Mouse (Mus musculus) liver, postnatal 0 days (tissue): ENCODE results near the gene Aes. TPM values are rescaled to one million over a fixed set of nuclear protein-coding genes. Genes with fewer than 3 reads are reported as not detected.

Experiments used
- ATAC-seq: fragments of 200-750 bp; cut with Nextera tagmentation; 2 replicates; pipeline ENCODE4 v1.8.0; 2017; ENCODE audit warnings: mild to moderate bottlenecking, moderate library complexity
- DNase-seq: peaks from one replicate; pipeline ENCODE4 v3.0.0-alpha.2; 2016
- H3K27ac ChIP-seq: fragments of 300-500 bp; sonication (generic); 2 replicates; pipeline ENCODE4 v1.5.1; 2014; ENCODE audit warnings: antibody characterized with exemption, moderate library complexity, mild to moderate bottlenecking, low read depth
- H3K27me3 ChIP-seq: fragments of 300-500 bp; sonication (generic); 2 replicates; pipeline ENCODE4 v1.6.1; 2014; ENCODE audit warnings: low read length, control low read depth, mixed read lengths; ENCODE audit not compliant: insufficient read depth
- H3K36me3 ChIP-seq: fragments of 300-500 bp; sonication (generic); replicated peaks from 2 replicates; pipeline ENCODE4 v1.6.1; 2014; ENCODE audit warnings: mild to moderate bottlenecking, control low read depth, low read length, moderate library complexity, mixed read lengths; ENCODE audit not compliant: insufficient read depth
- H3K4me1 ChIP-seq: fragments of 300-500 bp; sonication (generic); 2 replicates; pipeline ENCODE4 v1.6.1; 2014; ENCODE audit warnings: antibody characterized with exemption, mild to moderate bottlenecking, control low read depth; ENCODE audit not compliant: insufficient read depth
- H3K4me2 ChIP-seq: fragments of 300-500 bp; sonication (generic); 2 replicates; pipeline ENCODE4 v1.6.1; 2014; ENCODE audit warnings: low read depth, mild to moderate bottlenecking, low read length, moderate library complexity, mixed read lengths
- H3K4me3 ChIP-seq: fragments of 300-500 bp; sonication (generic); 2 replicates; pipeline ENCODE4 v1.5.1; 2014; ENCODE audit warnings: low read depth, low read length
- H3K9ac ChIP-seq: fragments of 300-500 bp; sonication (generic); replicated peaks from 2 replicates; pipeline ENCODE4 v1.6.1; 2014; ENCODE audit warnings: mild to moderate bottlenecking, moderate library complexity
- H3K9me3 ChIP-seq: fragments of 300-500 bp; sonication (generic); 2 replicates; pipeline ENCODE4 v1.6.1; 2016; ENCODE audit warnings: mild to moderate bottlenecking, control low read depth, low read length, mixed read lengths
- CTCF ChIP-seq: sonication (generic); IDR thresholded peaks from 2 replicates; pipeline ENCODE4 v1.5.1; 2016; ENCODE audit warnings: antibody characterized with exemption, low read depth
- EP300 ChIP-seq: IDR thresholded peaks from 2 replicates; pipeline ENCODE4 v1.6.1; 2016; ENCODE audit warnings: antibody characterized with exemption, low read depth, mild to moderate bottlenecking
- WGBS: fragments of 180-500 bp; shearing (Covaris S2); extraction: QIAGEN DNeasy Blood & Tissue Kit; methylation state at CpG from one replicate; pipeline ENCODE4 v1.1.7; 2014; ENCODE audit not compliant: insufficient replicate concordance; 5-methylcytosine and 5-hydroxymethylcytosine counted together
- polyA plus RNA-seq: library from polyadenylated mRNA; unstranded; fragments of >200 nt; fragmentation: Nextera tagmentation; extraction: Ambion mirVana; gene quantifications from 2 replicates; pipeline ENCODE4 v1.2.1, GENCODE M21; 2015

Aes gene
- polyA plus RNA-seq, 1 experiment from 2014 or later: 256 TPM

- peaks cover 39% of the 10 kb centered on the region for H3K4me1 ChIP-seq
- no peak for ATAC-seq
- peaks cover 10% of the 10 kb centered on the region for H3K27me3 ChIP-seq
- WGBS: 23% methylated on average over 10 of the region's 10 CpGs
- TF ChIP-seq CTCF (no peak), EP300 (no peak)
- H3K36me3 ChIP-seq: no peaks in the 10 kb centered on the region
- peak within 1 kb of the TSS; percentile 56 for H3K4me3 ChIP-seq
- no peaks in the 10 kb centered on the region for H3K9me3 ChIP-seq
- H3K27ac ChIP-seq: no peak within 1 kb of the TSS
- peak within 1 kb of the TSS; percentile 87 for H3K4me2 ChIP-seq
- peak within 1 kb of the TSS; percentile 64 for H3K9ac ChIP-seq
- DNase-seq: no peak
Observed at GRCm38 (mm10) chr10:81574081-81575056, 15.1 kb downstream of the Aes start, which contains the start of gene Tle2. Gene Tle2 (plus strand): TSS chr10:81574561.

GRCm38 (mm10) chr10:81575208-81575631 lies 15.9 kb downstream of the Aes start:
- ATAC-seq: no peak
- H3K27me3 ChIP-seq: peaks cover 10% of the 10 kb centered on the region
- no peak for TF ChIP-seq CTCF
- TF ChIP-seq EP300: no peak

GRCm38 (mm10) chr10:81575695-81576094 lies 16.4 kb downstream of the Aes start:
- Histone ChIP-seq H3K27me3 (peaks cover 13% of the 10 kb centered on the region), H3K27ac (no peak overlapping the region), H3K4me3 (peak overlapping the region; percentile 56), H3K36me3 (no peaks in the 10 kb centered on the region), H3K9me3 (no peaks in the 10 kb centered on the region), H3K4me1 (peaks cover 36% of the 10 kb centered on the region), H3K4me2 (peak overlapping the region; percentile 87), H3K9ac (peak overlapping the region; percentile 64; the same call in 1 of the 2 replicates)
- TF ChIP-seq EP300: no peak
- no peak for TF ChIP-seq CTCF
- no peak for ATAC-seq
- 10% methylated on average over 6 of the region's 6 CpGs for WGBS
- DNase-seq: no peak

More at GRCm38 (mm10) chr10:81575208-81575631, 15.9 kb downstream of the Aes start:
- Histone ChIP-seq H3K4me1 (peaks cover 38% of the 10 kb centered on the region), H3K4me3 (peak overlapping the region; percentile 56), H3K9ac (peak overlapping the region; percentile 64), H3K27ac (no peak overlapping the region), H3K9me3 (no peaks in the 10 kb centered on the region), H3K4me2 (peak overlapping the region; percentile 87), H3K36me3 (no peaks in the 10 kb centered on the region)
- no peak for DNase-seq
- WGBS: under 1% methylated on average over 18 of the region's 30 CpGs

GRCm38 (mm10) chr10:81579967-81580366 lies 20.7 kb downstream of the Aes start:
- peak overlapping the region; percentile 42 for H3K4me2 ChIP-seq
- H3K27me3 ChIP-seq: peaks cover 13% of the 10 kb centered on the region; the same call in 1 of the 2 replicates
- H3K9me3 ChIP-seq: no peaks in the 10 kb centered on the region
- no peaks in the 10 kb centered on the region for H3K36me3 ChIP-seq
- no peak for TF ChIP-seq CTCF
- TF ChIP-seq EP300: no peak
- H3K4me3 ChIP-seq: no peak overlapping the region
- peak; percentile 26; the same call in 1 of the 2 replicates for ATAC-seq
- no peak overlapping the region for H3K9ac ChIP-seq
- no peak for DNase-seq
- H3K4me1 ChIP-seq: peaks cover 16% of the 10 kb centered on the region
- H3K27ac ChIP-seq: no peak overlapping the region
- 59% methylated on average over 4 of the region's 4 CpGs for WGBS

GRCm38 (mm10) chr10:81580441-81581070 lies 21.3 kb downstream of the Aes start:
- Histone ChIP-seq H3K4me3 (no peak overlapping the region), H3K27me3 (peaks cover 9% of the 10 kb centered on the region; the same call in 1 of the 2 replicates), H3K27ac (no peak overlapping the region), H3K9ac (no peak overlapping the region), H3K4me1 (peaks cover 10% of the 10 kb centered on the region), H3K4me2 (peak overlapping the region; percentile 42), H3K9me3 (no peaks in the 10 kb centered on the region), H3K36me3 (no peaks in the 10 kb centered on the region)
- TF ChIP-seq CTCF (peak; percentile 60), EP300 (no peak)
- no peak for DNase-seq
- WGBS: 33% methylated on average over 25 of the region's 25 CpGs
- peak; percentile 52 for ATAC-seq

GRCm38 (mm10) chr10:81583347-81583746 lies 24.1 kb downstream of the Aes start:
- TF ChIP-seq CTCF: no peak
- no peak overlapping the region for H3K4me3 ChIP-seq
- 61% methylated on average over 6 of the region's 6 CpGs for WGBS

More at GRCm38 (mm10) chr10:81583347-81583746, 24.1 kb downstream of the Aes start:
- Histone ChIP-seq H3K36me3 (no peaks in the 10 kb centered on the region), H3K27me3 (0 out of 2 replicates have a peak, but pooled peaks cover 3% of the 10 kb centered on the region), H3K9ac (no peak overlapping the region), H3K27ac (no peak overlapping the region), H3K4me1 (peaks cover 4% of the 10 kb centered on the region; the same call in 1 of the 2 replicates), H3K9me3 (no peaks in the 10 kb centered on the region), H3K4me2 (no peak overlapping the region)
- ATAC-seq (no peak), DNase-seq (no peak)
